In the genomic region with DNA sequence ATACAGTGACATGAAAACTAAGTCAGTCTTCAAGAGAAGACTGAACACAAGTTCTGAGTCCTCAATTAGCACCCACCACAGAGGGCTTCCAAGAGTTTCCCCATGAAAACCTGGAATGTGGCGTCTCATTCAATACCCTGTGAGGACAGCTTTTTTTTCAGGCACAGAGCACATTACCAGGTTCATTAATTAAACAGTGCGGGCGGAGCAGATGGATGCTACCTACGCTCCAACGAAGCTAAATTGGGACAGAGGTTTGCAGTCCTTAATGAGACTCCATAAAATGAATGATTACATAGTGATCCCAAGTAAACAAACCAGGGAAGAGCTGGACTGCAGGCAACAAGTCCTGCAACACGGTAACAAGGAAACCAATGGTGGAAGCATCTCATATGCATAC, we compare ENCODE assay signal across 18 mouse cellular contexts.
A peak's percentile ranks its signal among the peaks of the same experiment; 100 is the strongest.
DNase-seq lines count a peak whose midpoint lies in the region; ATAC-seq and TF ChIP-seq lines count a peak whose summit lies in the region.
"Had no signal": no experiment of that assay in that cellular context is flagged by ENCODE, and none has a peak within 500 bp of the region (broad histone marks: within the 10 kb centered on the region; RNA-seq: fewer than 3 reads in every experiment).

No protein-coding gene starts in this region.

- peak; percentile 11; the same call in 1 of the 2 replicates for ATAC-seq in forebrain, embryonic 12.5 days (ENCODE audit: low FRiP score)
- ATAC-seq in forebrain, postnatal 0 days: no peak
- ATAC-seq in forebrain, embryonic 16.5 days: peak; percentile 42

- WGBS in forebrain, embryonic 12.5 days: 61% methylated on average over 6 of the region's 6 CpGs
- 45% methylated on average over 6 of the region's 6 CpGs for WGBS in forebrain, postnatal 0 days
- WGBS in forebrain, embryonic 16.5 days: 41% methylated on average over 6 of the region's 6 CpGs

- no peak overlapping the region for H3K4me2 ChIP-seq in forebrain, embryonic 12.5 days
- no peak overlapping the region for H3K4me2 ChIP-seq in forebrain, postnatal 0 days (ENCODE audit: low read depth)
- no peak overlapping the region for H3K4me2 ChIP-seq in forebrain, embryonic 16.5 days (ENCODE audit: low read length)
- H3K4me2 ChIP-seq: embryonic facial prominence, embryonic 15.5 days; heart, embryonic 13.5 days; hindbrain, embryonic 15.5 days had no signal

- H3K36me3 ChIP-seq in forebrain, embryonic 12.5 days (replicated peaks): no peaks in the 10 kb centered on the region
- H3K36me3 ChIP-seq in forebrain, postnatal 0 days (ENCODE audit: insufficient read depth): no peaks in the 10 kb centered on the region
- H3K36me3 ChIP-seq in forebrain, embryonic 16.5 days (ENCODE audit: control insufficient read depth, insufficient read depth): no peaks in the 10 kb centered on the region
- H3K36me3 ChIP-seq: embryonic facial prominence, embryonic 15.5 days; heart, embryonic 13.5 days; hindbrain, embryonic 15.5 days had no signal

- H3K27me3 ChIP-seq in forebrain, embryonic 12.5 days: no peaks in the 10 kb centered on the region
- H3K27me3 ChIP-seq in forebrain, postnatal 0 days (ENCODE audit: insufficient read depth, low read length): no peaks in the 10 kb centered on the region
- no peaks in the 10 kb centered on the region for H3K27me3 ChIP-seq in forebrain, embryonic 16.5 days (replicated peaks; ENCODE audit: control insufficient read depth, insufficient read depth, low read length)
- H3K27me3 ChIP-seq: embryonic facial prominence, embryonic 15.5 days; heart, embryonic 13.5 days; hindbrain, embryonic 15.5 days had no signal

- H3K4me1 ChIP-seq in forebrain, embryonic 12.5 days: peaks cover 33% of the 10 kb centered on the region
- no peaks in the 10 kb centered on the region for H3K4me1 ChIP-seq in forebrain, postnatal 0 days (ENCODE audit: insufficient read depth)
- H3K4me1 ChIP-seq in forebrain, embryonic 16.5 days (replicated peaks; ENCODE audit: control insufficient read depth, insufficient read depth, low read length): peaks cover 18% of the 10 kb centered on the region
- H3K4me1 ChIP-seq: heart, embryonic 13.5 days had no signal

- H3K9ac ChIP-seq in forebrain, embryonic 12.5 days: no peak overlapping the region
- H3K9ac ChIP-seq in forebrain, postnatal 0 days: no peak overlapping the region
- no peak overlapping the region for H3K9ac ChIP-seq in forebrain, embryonic 16.5 days (replicated peaks; ENCODE audit: low read depth, low read length)
- H3K9ac ChIP-seq: embryonic facial prominence, embryonic 15.5 days; heart, embryonic 13.5 days; hindbrain, embryonic 15.5 days had no signal

- DNase-seq in forebrain, postnatal 0 days: no peak
- DNase-seq in retina, postnatal 1 day: peak; percentile 40
- no peak for DNase-seq in retina, embryonic 14.5 days (ENCODE audit: low spot score)
- no peak for DNase-seq in c-Kit-positive CD71-positive TER-119-positive erythroid progenitor cells, embryonic 14.5 days (ENCODE audit: low spot score)
- no peak for DNase-seq in liver
- DNase-seq: adrenal gland, postnatal 10 days; cerebellum, adult 8-10 months; cerebellum, postnatal 14 days; embryo, embryonic 11 days; gastrocnemius, adult 2 months; gastrocnemius, postnatal 25 days; heart, postnatal 36 days had no signal

- H3K4me3 ChIP-seq in forebrain, embryonic 12.5 days (replicated peaks): no peak overlapping the region
- no peak overlapping the region for H3K4me3 ChIP-seq in forebrain, postnatal 0 days (ENCODE audit: low read depth, low read length)
- H3K4me3 ChIP-seq in forebrain, embryonic 16.5 days (replicated peaks; ENCODE audit: low read length): no peak overlapping the region
- H3K4me3 ChIP-seq: embryonic facial prominence, embryonic 15.5 days; erythroblast, embryonic 14.5 days; gastrocnemius, adult 2 months; heart, embryonic 13.5 days; hindbrain, embryonic 15.5 days had no signal

- H3K9me3 ChIP-seq in forebrain, embryonic 12.5 days: no peaks in the 10 kb centered on the region
- no peaks in the 10 kb centered on the region for H3K9me3 ChIP-seq in forebrain, postnatal 0 days (ENCODE audit: low read length)
- no peaks in the 10 kb centered on the region for H3K9me3 ChIP-seq in forebrain, embryonic 16.5 days (ENCODE audit: control insufficient read depth, low read length)
- H3K9me3 ChIP-seq: embryonic facial prominence, embryonic 15.5 days; heart, embryonic 13.5 days; hindbrain, embryonic 15.5 days had no signal

- no peak overlapping the region for H3K27ac ChIP-seq in forebrain, embryonic 12.5 days
- no peak overlapping the region for H3K27ac ChIP-seq in forebrain, postnatal 0 days (ENCODE audit: low read depth, low read length)
- no peak overlapping the region for H3K27ac ChIP-seq in forebrain, embryonic 16.5 days (ENCODE audit: low read length)
- H3K27ac ChIP-seq: embryonic facial prominence, embryonic 15.5 days; gastrocnemius, adult 2 months; heart, embryonic 13.5 days; hindbrain, embryonic 15.5 days had no signal

- no peak for TF ChIP-seq CTCF in forebrain, postnatal 0 days (IDR thresholded peaks at IDR 0.05; ENCODE audit: low read depth)
